Mouse (Mus musculus) G1E-ER4 (cell line): Measurements from ENCODE around the gene Jhy. TPM values are rescaled to one million over a fixed set of nuclear protein-coding genes. Genes with fewer than 3 reads are reported as not detected.

ENCODE experiments used
- GATA1 ChIP-seq: IDR thresholded peaks from one replicate; pipeline ENCODE4 v1.8.0; 2012; ENCODE audit warnings: low read length, inconsistent platforms
- polyA plus RNA-seq: library from polyadenylated mRNA; stranded (reverse); fragments of >175 nt; gene quantifications from 2 replicates; pipeline ENCODE4 v1.2.3, GENCODE M21; 2012

Gene Jhy
- polyA plus RNA-seq, 1 experiment = not detected

- TF ChIP-seq GATA1 = no peak
These were observed 14.8 kb downstream of the Jhy start for GRCm38 (mm10) chr9:40949039-40949615.

GRCm38 (mm10) chr9:40948473-40948872 is 15.4 kb downstream of the Jhy start:
- TF ChIP-seq GATA1 = no peak

GRCm38 (mm10) chr9:40947131-40947530 is 16.8 kb downstream of the Jhy start:
- no peak for TF ChIP-seq GATA1

- no peak for TF ChIP-seq GATA1
These were observed 26.5 kb downstream of the Jhy start for GRCm38 (mm10) chr9:40937425-40937824.

GRCm38 (mm10) chr9:40933323-40933722 is 30.6 kb downstream of the Jhy start:
- no peak for TF ChIP-seq GATA1

GRCm38 (mm10) chr9:40927351-40927980 is 36.5 kb downstream of the Jhy start:
- TF ChIP-seq GATA1 = no peak

GRCm38 (mm10) chr9:40917871-40918613 is 45.9 kb downstream of the Jhy start:
- TF ChIP-seq GATA1 = no peak

GRCm38 (mm10) chr9:40908915-40909314 is 55.0 kb downstream of the Jhy start:
- no peak for TF ChIP-seq GATA1

- no peak for TF ChIP-seq GATA1
These were observed 55.5 kb downstream of the Jhy start for GRCm38 (mm10) chr9:40908411-40908810.

- no peak for TF ChIP-seq GATA1
These were observed 56.5 kb downstream of the Jhy start for GRCm38 (mm10) chr9:40907413-40907812.

- no peak for TF ChIP-seq GATA1
These were observed 71.5 kb downstream of the Jhy start for GRCm38 (mm10) chr9:40892456-40892855.

- TF ChIP-seq GATA1 = no peak
These were observed 74.5 kb downstream of the Jhy start for GRCm38 (mm10) chr9:40889389-40889788.

- TF ChIP-seq GATA1 = no peak
These were observed 78.2 kb downstream of the Jhy start for GRCm38 (mm10) chr9:40885669-40886068.

GRCm38 (mm10) chr9:40878998-40879397 is 84.9 kb downstream of the Jhy start:
- TF ChIP-seq GATA1 = no peak

- TF ChIP-seq GATA1 = no peak
These were observed 85.5 kb downstream of the Jhy start for GRCm38 (mm10) chr9:40878291-40878945.

- TF ChIP-seq GATA1 = no peak
These were observed 86.1 kb downstream of the Jhy start for GRCm38 (mm10) chr9:40877881-40878235.

- no peak for TF ChIP-seq GATA1
These were observed 86.6 kb downstream of the Jhy start for GRCm38 (mm10) chr9:40877146-40877880.
